Mouse (Mus musculus) megakaryocyte, embryonic 14.5 days (primary cell): ENCODE results near the gene A030014E15Rik. TPM values are rescaled to one million over a fixed set of nuclear protein-coding genes. Genes with fewer than 3 reads are reported as not detected.

Experiments
- H3K27me3 ChIP-seq: replicated peaks from 2 replicates; pipeline ENCODE3; 2012; ENCODE audit warnings: inconsistent platforms
- H3K36me3 ChIP-seq: replicated peaks from 2 replicates; pipeline ENCODE3; 2012; ENCODE audit warnings: low read length, inconsistent platforms, mixed read lengths
- H3K4me1 ChIP-seq: 2 replicates; pipeline ENCODE4 v1.6.1; 2012; ENCODE audit warnings: inconsistent platforms
- H3K4me3 ChIP-seq: replicated peaks from 2 replicates; pipeline ENCODE3; 2012; ENCODE audit warnings: moderate library complexity, mild to moderate bottlenecking, inconsistent platforms
- H3K9me3 ChIP-seq: 2 replicates; pipeline ENCODE4 v1.6.1; 2012; ENCODE audit warnings: inconsistent platforms
- FLI1 ChIP-seq: IDR thresholded peaks from 2 replicates; pipeline ENCODE4 v1.6.1; 2012; ENCODE audit warnings: low read length, inconsistent platforms, mixed read lengths
- GATA1 ChIP-seq: IDR thresholded peaks from 3 replicates; pipeline ENCODE4 v1.6.1; 2012; ENCODE audit warnings: mixed read lengths, low read length, inconsistent platforms, borderline replicate concordance
- polyA plus RNA-seq: library from polyadenylated mRNA; stranded (reverse); fragments of >175 nt; gene quantifications from 2 replicates; pipeline ENCODE4 v1.2.3, GENCODE M21; 2012; ENCODE audit warnings: low replicate concordance; ENCODE audit not compliant: insufficient read depth

Gene A030014E15Rik
- polyA plus RNA-seq, 1 experiment = 0.16 TPM

DNA sequence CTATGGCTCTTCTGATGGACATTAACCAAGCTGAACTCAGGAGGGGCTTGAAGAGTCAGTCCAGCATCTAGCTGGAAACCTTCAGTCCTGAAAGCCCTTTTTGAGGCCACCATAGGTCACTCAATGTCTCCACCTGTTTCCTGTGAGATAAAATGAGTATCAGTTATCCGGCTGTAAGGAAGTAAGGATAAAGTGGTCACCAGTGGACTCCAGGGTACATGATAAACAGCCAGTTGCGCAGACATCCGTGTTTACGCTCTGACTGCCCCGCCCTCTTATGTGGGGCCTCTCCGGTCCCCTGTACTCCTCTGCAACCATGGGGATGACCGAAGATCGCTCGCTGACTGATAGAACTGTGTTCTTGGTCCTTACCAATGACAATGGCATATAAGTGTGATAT, 49.6 kb downstream of the A030014E15Rik start:
- Histone ChIP-seq H3K36me3 (no peaks in the 10 kb centered on the region), H3K9me3 (no peaks in the 10 kb centered on the region), H3K4me3 (no peak overlapping the region), H3K4me1 (peaks cover 21% of the 10 kb centered on the region), H3K27me3 (peaks cover 3% of the 10 kb centered on the region)
- TF ChIP-seq GATA1 = no peak
- no peak for TF ChIP-seq FLI1

Other genes starting within 250 kb of the A030014E15Rik start
- 380 and 485 TPM in 2 replicates for gene Mff, start 200.0 kb upstream of the A030014E15Rik start, polyA plus RNA-seq
- not detected in 2 replicates for gene Tm4sf20, start 156.5 kb upstream of the A030014E15Rik start, polyA plus RNA-seq
- not detected in 2 replicates for gene Gm47791, start 153.7 kb upstream of the A030014E15Rik start, polyA plus RNA-seq
- 3.0 and 4.2 TPM in 2 replicates for gene Agfg1, start 85.4 kb upstream of the A030014E15Rik start, polyA plus RNA-seq
- gene A030005L19Rik, start 11.6 kb upstream of the A030014E15Rik start, polyA plus RNA-seq = not detected in 2 replicates
- not detected in 2 replicates for gene Gm6217, start 6.5 kb downstream of the A030014E15Rik start, polyA plus RNA-seq
- gene A030003K21Rik, start 18.5 kb downstream of the A030014E15Rik start, polyA plus RNA-seq = not detected in 2 replicates
- not detected in 2 replicates for gene Gm7544, start 31.1 kb downstream of the A030014E15Rik start, polyA plus RNA-seq
- gene Gm47955, start 35.4 kb downstream of the A030014E15Rik start, polyA plus RNA-seq = not detected in 2 replicates
- not detected in 2 replicates for gene Gm47959, start 75.6 kb downstream of the A030014E15Rik start, polyA plus RNA-seq
- not detected in 2 replicates for gene Slc19a3, start 113.5 kb downstream of the A030014E15Rik start, polyA plus RNA-seq
- gene Krtap28-10, start 117.6 kb downstream of the A030014E15Rik start, polyA plus RNA-seq = not detected in 2 replicates
- not detected in 2 replicates for gene Gm47969, start 120.0 kb downstream of the A030014E15Rik start, polyA plus RNA-seq
- gene A030005K14Rik, start 134.5 kb downstream of the A030014E15Rik start, polyA plus RNA-seq = not detected in 2 replicates
- 1.9 TPM in 1 of 2 replicates, not detected in the other for gene Krtap28-13, start 136.0 kb downstream of the A030014E15Rik start, polyA plus RNA-seq
- gene Ccl20, start 191.8 kb downstream of the A030014E15Rik start, polyA plus RNA-seq = not detected in 2 replicates
- not detected in 2 replicates for gene Daw1, start 234.8 kb downstream of the A030014E15Rik start, polyA plus RNA-seq